Mouse (Mus musculus) heart, embryonic 11.5 days (tissue): ENCODE measurements around the gene Mettl21c. TPM values are rescaled to one million over a fixed set of nuclear protein-coding genes. Genes with fewer than 3 reads are reported as not detected.

Source experiments
- ATAC-seq: fragments of 200-750 bp; cut with Nextera tagmentation; replicated peaks from 2 replicates; pipeline ENCODE4 v1.8.0; 2017; ENCODE audit warnings: moderate library complexity; ENCODE audit not compliant: insufficient number of reproducible peaks, low FRiP score, low TSS enrichment
- H3K27ac ChIP-seq: fragments of 300-500 bp; sonication (generic); 2 replicates; pipeline ENCODE4 v1.5.1; 2014; ENCODE audit warnings: mild to moderate bottlenecking, low read depth, low read length
- H3K27me3 ChIP-seq: fragments of 300-500 bp; sonication (generic); 2 replicates; pipeline ENCODE4 v1.6.1; 2014; ENCODE audit warnings: mild to moderate bottlenecking, low read length, mixed read lengths; ENCODE audit not compliant: control insufficient read depth, insufficient read depth
- H3K36me3 ChIP-seq: fragments of 300-500 bp; sonication (generic); 2 replicates; pipeline ENCODE4 v1.6.1; 2014; ENCODE audit warnings: mild to moderate bottlenecking, low read length, moderate library complexity, mixed read lengths; ENCODE audit not compliant: control insufficient read depth, insufficient read depth
- H3K4me1 ChIP-seq: fragments of 300-500 bp; sonication (generic); 2 replicates; pipeline ENCODE4 v1.6.1; 2014; ENCODE audit warnings: low read length; ENCODE audit not compliant: control insufficient read depth, insufficient read depth
- H3K4me2 ChIP-seq: fragments of 300-500 bp; sonication (generic); 2 replicates; pipeline ENCODE4 v1.6.1; 2014; ENCODE audit warnings: mild to moderate bottlenecking, moderate library complexity
- H3K4me3 ChIP-seq: fragments of 300-500 bp; sonication (generic); 2 replicates; pipeline ENCODE4 v1.5.1; 2014; ENCODE audit warnings: low read depth, low read length
- H3K9ac ChIP-seq: fragments of 300-500 bp; sonication (generic); 2 replicates; pipeline ENCODE4 v1.6.1; 2014; ENCODE audit warnings: mild to moderate bottlenecking, low read depth, low read length, moderate library complexity
- H3K9me3 ChIP-seq: fragments of 300-500 bp; sonication (generic); replicated peaks from 2 replicates; pipeline ENCODE4 v1.6.1; 2016; ENCODE audit warnings: low read length; ENCODE audit not compliant: control insufficient read depth
- WGBS: fragments of 180-500 bp; shearing (Covaris S2); extraction: QIAGEN DNeasy Blood & Tissue Kit; methylation state at CpG from one replicate; pipeline ENCODE4 v1.1.7; 2014; ENCODE audit not compliant: insufficient replicate concordance; 5-methylcytosine and 5-hydroxymethylcytosine counted together
- polyA plus RNA-seq: library from polyadenylated mRNA; unstranded; fragments of >200 nt; fragmentation: Nextera tagmentation; extraction: Ambion mirVana; gene quantifications from 2 replicates; pipeline ENCODE4 v1.2.1, GENCODE M21; 2014

Mettl21c gene
- polyA plus RNA-seq, 1 experiment from 2014 or later, result 0.83 TPM

DNA sequence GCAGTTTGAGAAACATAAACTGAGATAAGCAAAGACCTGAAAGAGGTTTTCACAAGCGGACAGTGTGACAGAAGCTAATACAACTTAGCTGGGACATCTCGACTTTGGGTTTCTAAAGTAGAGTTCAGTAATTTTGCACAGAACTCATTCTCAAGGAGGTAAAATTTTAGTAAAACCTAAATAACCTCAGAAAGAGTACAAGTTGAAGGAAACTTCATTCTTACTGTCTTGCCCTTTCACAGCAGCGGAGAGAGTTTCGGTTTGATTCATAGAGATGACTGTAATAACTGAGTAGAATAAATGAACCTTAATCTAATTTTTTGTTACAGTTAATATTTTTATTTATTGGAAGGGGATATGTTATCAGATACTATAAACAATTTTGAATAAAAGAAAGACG lies 13.1 kb upstream of the Mettl21c start:
- no peak overlapping the region for H3K4me3 ChIP-seq
- H3K4me1 ChIP-seq, result no peaks in the 10 kb centered on the region
- 84% methylated on average over 5 of the region's 5 CpGs for WGBS
- no peak overlapping the region for H3K4me2 ChIP-seq
- H3K36me3 ChIP-seq, result no peaks in the 10 kb centered on the region
- no peaks in the 10 kb centered on the region for H3K9me3 ChIP-seq
- H3K9ac ChIP-seq, result no peak overlapping the region
- no peaks in the 10 kb centered on the region for H3K27me3 ChIP-seq
- no peak overlapping the region for H3K27ac ChIP-seq
- ATAC-seq, result no peak

DNA sequence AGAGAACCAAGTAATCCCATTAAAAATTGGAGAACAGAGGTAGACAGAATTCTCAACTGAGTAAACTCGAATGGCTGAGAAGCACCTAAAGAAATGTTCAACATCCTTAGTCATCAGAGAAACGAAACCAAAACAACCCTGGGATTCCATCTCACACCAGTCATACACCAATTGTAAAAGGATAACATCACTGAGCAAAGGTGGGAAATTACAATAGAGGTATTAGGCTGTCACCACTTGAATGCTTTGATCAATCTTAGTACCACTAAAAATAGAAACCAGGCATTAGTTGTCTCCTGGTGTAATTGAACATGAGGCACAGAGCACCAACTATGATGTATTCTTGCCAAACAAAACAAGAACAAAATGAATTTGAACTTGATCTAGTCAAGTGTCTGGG lies 12.4 kb upstream of the Mettl21c start:
- H3K27ac ChIP-seq, result no peak overlapping the region
- H3K9ac ChIP-seq, result no peak overlapping the region
- no peaks in the 10 kb centered on the region for H3K36me3 ChIP-seq
- WGBS, result 72% methylated on average over 2 of the region's 2 CpGs
- no peaks in the 10 kb centered on the region for H3K4me1 ChIP-seq
- H3K4me2 ChIP-seq, result no peak overlapping the region
- H3K4me3 ChIP-seq, result no peak overlapping the region
- no peak for ATAC-seq
- H3K9me3 ChIP-seq, result no peaks in the 10 kb centered on the region
- H3K27me3 ChIP-seq, result no peaks in the 10 kb centered on the region

DNA sequence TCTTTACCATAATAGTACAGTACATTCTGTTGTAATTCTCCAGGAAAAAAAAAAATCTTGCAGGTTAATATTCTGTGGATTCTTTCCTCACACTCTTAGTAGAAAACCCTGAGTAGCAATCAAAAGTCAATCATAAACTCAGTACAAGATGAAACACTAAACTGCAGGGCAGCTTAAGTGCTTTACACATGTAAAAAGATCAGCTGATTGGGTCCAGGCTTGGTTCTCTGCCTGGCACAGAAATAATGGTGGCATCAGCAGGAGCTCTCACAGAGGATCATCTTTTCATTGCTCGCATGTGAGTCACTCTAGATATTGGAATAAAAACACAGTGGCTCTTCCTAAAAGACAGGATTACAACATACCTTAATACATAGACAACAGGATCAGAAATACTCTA lies 7.8 kb upstream of the Mettl21c start:
- WGBS, result 78% methylated on average over 1 of the region's 1 CpGs
- Histone ChIP-seq H3K36me3 (no peaks in the 10 kb centered on the region), H3K27me3 (no peaks in the 10 kb centered on the region), H3K9ac (no peak overlapping the region), H3K9me3 (no peaks in the 10 kb centered on the region), H3K4me3 (no peak overlapping the region), H3K4me1 (no peaks in the 10 kb centered on the region), H3K4me2 (no peak overlapping the region), H3K27ac (no peak overlapping the region)
- ATAC-seq, result no peak

DNA sequence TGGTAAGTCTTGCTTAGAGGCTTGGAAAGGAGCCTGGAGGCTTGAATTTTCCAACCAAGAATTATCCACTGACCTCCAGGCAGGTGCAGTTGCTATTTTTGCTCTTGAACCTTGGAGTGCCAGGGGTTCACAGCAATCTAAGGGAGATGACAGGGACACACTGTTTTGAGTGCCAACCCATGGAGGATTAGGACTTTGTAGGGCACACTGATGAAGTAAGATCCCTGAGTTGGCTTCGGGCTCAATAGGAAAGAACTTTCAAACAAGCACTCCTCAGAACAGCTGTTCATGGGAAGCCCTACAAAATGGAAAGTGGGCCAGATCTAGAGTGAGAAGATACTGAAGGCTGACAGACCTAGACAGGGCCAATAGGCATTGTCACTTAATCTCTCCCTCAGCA lies 2.8 kb upstream of the Mettl21c start:
- Histone ChIP-seq H3K4me3 (no peak overlapping the region), H3K27ac (no peak overlapping the region), H3K4me2 (no peak overlapping the region), H3K9ac (no peak overlapping the region), H3K4me1 (no peaks in the 10 kb centered on the region), H3K9me3 (no peaks in the 10 kb centered on the region), H3K27me3 (no peaks in the 10 kb centered on the region), H3K36me3 (no peaks in the 10 kb centered on the region)
- no peak for ATAC-seq
- 86% methylated on average over 1 of the region's 1 CpGs for WGBS

DNA sequence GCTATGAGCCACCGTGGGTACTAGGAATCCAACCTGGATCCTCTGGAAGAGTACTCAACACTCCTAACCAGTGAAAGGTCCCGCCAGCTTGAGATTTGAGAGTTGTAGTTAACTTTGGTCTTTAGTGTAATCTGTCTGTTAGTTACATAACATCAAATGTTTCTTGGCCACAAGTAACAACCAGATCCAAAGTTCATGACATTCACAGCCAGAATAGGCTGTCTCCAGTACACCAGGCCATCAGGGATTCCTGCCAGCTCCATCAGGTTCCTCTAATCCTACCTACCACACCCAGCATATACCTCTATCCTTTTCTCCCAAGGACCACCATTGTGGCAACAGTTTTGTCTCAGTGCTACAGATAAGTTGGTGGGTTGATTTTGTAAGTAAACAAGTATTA lies 4.3 kb downstream of the Mettl21c start:
- Histone ChIP-seq H3K27ac (no peak overlapping the region), H3K9me3 (no peaks in the 10 kb centered on the region), H3K27me3 (no peaks in the 10 kb centered on the region), H3K4me3 (no peak overlapping the region), H3K36me3 (no peaks in the 10 kb centered on the region), H3K4me2 (no peak overlapping the region), H3K4me1 (no peaks in the 10 kb centered on the region), H3K9ac (no peak overlapping the region)
- ATAC-seq, result no peak
- 87% methylated on average over 2 of the region's 2 CpGs for WGBS

DNA sequence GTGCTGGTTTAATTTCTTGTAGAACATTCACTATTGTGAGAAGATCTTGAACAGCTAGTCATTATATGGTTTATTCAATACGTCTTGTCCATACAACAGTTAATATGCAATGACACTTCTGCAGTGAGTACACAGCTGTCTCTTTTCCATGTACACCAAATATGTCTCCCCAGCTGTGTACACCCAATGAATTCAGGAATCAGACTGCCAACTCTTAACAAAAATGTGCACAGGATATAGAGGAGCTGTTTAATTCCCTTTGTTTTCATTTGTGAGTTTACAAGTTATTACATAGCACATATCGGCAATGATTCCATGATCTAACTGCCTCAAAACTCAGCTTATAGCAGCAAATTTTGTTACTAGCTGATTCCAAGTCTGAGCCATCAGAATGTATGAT lies 15.3 kb downstream of the Mettl21c start:
- 99% methylated on average over 2 of the region's 2 CpGs for WGBS
- Histone ChIP-seq H3K27me3 (no peaks in the 10 kb centered on the region), H3K4me3 (no peak overlapping the region), H3K27ac (no peak overlapping the region), H3K36me3 (peaks cover 14% of the 10 kb centered on the region), H3K4me1 (no peaks in the 10 kb centered on the region), H3K9ac (no peak overlapping the region), H3K4me2 (no peak overlapping the region), H3K9me3 (no peaks in the 10 kb centered on the region)
- no peak for ATAC-seq

DNA sequence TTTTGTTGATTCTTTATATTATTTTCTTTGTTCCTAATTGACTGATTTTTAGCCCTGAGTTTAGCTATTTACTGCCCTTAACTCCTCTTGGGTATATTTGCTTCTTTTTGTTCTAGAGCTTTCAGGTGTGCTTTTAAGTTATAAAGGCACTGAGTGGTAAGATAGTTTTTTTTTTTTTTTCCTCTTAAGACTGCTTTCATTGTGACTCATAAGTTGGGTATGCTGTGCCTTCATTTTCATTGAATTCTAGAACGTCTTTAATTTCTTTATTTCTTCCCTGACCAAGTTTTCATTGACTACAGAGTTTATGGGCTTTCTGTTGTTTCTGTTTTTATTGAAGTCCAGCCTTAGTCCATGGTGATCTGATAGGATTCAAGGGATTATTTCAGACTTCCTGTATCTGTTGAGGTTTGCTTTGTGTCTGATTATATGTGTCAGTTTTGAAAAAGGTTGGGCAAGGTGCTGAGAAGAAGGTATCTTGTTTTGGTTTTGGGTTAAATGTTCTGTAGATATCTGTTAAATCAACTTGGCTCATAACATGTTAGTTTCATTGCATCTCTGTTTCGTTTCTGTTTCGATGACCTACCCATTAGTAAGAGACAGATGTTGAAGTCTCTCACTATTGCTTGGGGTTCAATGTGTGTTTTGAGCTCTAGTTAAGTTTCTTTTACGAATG lies 22.8 kb downstream of the Mettl21c start:
- no peaks in the 10 kb centered on the region for H3K27me3 ChIP-seq
- no peaks in the 10 kb centered on the region for H3K4me1 ChIP-seq
- no peak overlapping the region for H3K9ac ChIP-seq
- 92% methylated on average over 4 of the region's 4 CpGs for WGBS
- no peak overlapping the region for H3K27ac ChIP-seq
- H3K9me3 ChIP-seq, result no peaks in the 10 kb centered on the region
- no peak overlapping the region for H3K4me2 ChIP-seq
- H3K4me3 ChIP-seq, result no peak overlapping the region
- no peak for ATAC-seq
- H3K36me3 ChIP-seq, result peaks cover 28% of the 10 kb centered on the region

DNA sequence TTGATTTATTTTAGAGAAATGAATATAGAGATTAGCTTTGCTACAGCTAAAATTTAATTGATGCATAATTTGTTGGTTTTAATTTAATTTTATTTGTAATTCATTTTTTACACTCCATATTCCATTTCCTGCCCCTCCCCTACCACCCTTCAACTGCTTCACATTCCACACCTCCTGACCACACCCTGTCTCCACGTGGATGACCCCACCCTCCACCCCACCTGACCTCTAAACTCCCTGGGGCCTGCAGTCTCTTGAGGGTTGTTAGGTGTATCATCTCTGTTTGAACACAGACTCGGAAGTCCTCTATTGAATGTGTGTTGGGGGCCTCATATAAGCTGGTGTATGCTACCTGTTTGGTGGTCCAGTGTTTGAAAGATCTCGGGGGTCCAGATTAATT lies 48.7 kb downstream of the Mettl21c start:
- H3K9ac ChIP-seq, result no peak overlapping the region
- peaks cover 12% of the 10 kb centered on the region for H3K36me3 ChIP-seq
- 63% methylated on average over 3 of the region's 3 CpGs for WGBS

DNA sequence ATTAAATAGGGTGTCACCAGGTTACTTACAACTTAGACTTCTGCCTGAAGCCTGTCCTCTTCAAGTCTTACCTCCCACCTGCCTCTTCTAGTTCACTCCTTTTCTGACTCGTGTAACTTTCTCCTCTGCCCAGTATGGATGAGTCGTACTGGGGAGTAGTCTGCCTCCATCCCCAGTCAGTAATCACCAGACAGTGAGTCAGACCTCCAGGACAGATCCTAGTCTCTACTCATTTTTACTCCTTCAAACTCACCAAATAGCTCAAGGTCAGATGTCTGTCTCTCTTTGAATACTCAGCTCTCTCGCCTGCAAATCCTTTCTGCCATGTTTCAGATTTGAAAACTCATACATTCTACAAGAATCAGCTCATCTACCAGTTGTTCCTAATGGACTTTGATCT lies 50.5 kb downstream of the Mettl21c start:
- H3K27me3 ChIP-seq, result no peaks in the 10 kb centered on the region
- peaks cover 8% of the 10 kb centered on the region for H3K36me3 ChIP-seq
- 76% methylated on average over 3 of the region's 3 CpGs for WGBS
- no peak overlapping the region for H3K27ac ChIP-seq
- no peak for ATAC-seq
- H3K4me2 ChIP-seq, result no peak overlapping the region
- no peak overlapping the region for H3K9ac ChIP-seq
- H3K9me3 ChIP-seq, result no peaks in the 10 kb centered on the region
- H3K4me1 ChIP-seq, result no peaks in the 10 kb centered on the region
- H3K4me3 ChIP-seq, result no peak overlapping the region

More for the DNA sequence above, 48.7 kb downstream of the Mettl21c start:
- Histone ChIP-seq H3K27ac (no peak overlapping the region), H3K9me3 (no peaks in the 10 kb centered on the region), H3K4me2 (no peak overlapping the region), H3K4me1 (no peaks in the 10 kb centered on the region), H3K27me3 (no peaks in the 10 kb centered on the region), H3K4me3 (no peak overlapping the region)
- no peak for ATAC-seq
